Mouse (Mus musculus): ENCODE measurements around the gene Axdnd1.

GRCm38 (mm10) chr1:156310630-156311029 lies 110.3 kb downstream of the Axdnd1 start, which contains the start of gene Nphs2:
- no peak for TF ChIP-seq CTCF (IDR thresholded peaks at IDR 0.05; ENCODE audit: borderline replicate concordance, extremely low read depth, insufficient read depth, insufficient read length)
- no peak for TF ChIP-seq POLR2A (IDR thresholded peaks at IDR 0.05; ENCODE audit: borderline replicate concordance, extremely low read depth, insufficient read depth, insufficient read length, poor library complexity, severe bottlenecking)
